Mouse (Mus musculus): ENCODE results near the gene Apol10a. TPM values are rescaled to one million over a fixed set of nuclear protein-coding genes. Genes with fewer than 3 reads are reported as not detected.
"Not testable (repeated sequence)": the region's sequence is repeated elsewhere in the genome, so short reads cannot be mapped to it uniquely, and the experiment has no call there.

The Apol10a gene
- total RNA-seq (2015; ENCODE audit: low replicate concordance) (2.9 and 4.0 TPM in 2 replicates), total RNA-seq (2017; ENCODE audit: low replicate concordance) (3.1 and 7.3 TPM in 2 replicates)

DNA sequence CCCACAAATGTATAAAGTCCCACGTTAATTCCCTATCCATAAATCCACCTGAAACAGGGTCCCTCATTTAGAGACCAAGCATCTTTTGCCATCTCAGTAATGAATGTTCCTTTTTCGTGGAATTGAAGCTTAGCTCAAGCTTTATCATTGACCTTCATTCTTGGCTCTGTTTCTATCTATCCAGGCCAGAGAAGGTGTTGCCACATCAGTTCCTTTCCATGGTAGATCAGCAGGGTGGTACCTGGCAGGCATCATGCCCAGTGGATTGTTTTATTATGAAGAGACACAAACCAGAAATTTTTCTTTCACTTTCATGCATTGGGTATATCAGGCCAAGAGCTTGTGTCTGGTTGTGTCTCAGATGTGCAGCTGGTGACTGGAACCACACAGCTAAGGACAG, at the start of gene Apol10a:
Gene Apol10a, plus strand, starts transcription at position 355 of the 400 bp plus-strand sequence.
- peak; percentile 72 for ATAC-seq (replicated peaks; ENCODE audit: low FRiP score, poor library complexity, severe bottlenecking)

DNA sequence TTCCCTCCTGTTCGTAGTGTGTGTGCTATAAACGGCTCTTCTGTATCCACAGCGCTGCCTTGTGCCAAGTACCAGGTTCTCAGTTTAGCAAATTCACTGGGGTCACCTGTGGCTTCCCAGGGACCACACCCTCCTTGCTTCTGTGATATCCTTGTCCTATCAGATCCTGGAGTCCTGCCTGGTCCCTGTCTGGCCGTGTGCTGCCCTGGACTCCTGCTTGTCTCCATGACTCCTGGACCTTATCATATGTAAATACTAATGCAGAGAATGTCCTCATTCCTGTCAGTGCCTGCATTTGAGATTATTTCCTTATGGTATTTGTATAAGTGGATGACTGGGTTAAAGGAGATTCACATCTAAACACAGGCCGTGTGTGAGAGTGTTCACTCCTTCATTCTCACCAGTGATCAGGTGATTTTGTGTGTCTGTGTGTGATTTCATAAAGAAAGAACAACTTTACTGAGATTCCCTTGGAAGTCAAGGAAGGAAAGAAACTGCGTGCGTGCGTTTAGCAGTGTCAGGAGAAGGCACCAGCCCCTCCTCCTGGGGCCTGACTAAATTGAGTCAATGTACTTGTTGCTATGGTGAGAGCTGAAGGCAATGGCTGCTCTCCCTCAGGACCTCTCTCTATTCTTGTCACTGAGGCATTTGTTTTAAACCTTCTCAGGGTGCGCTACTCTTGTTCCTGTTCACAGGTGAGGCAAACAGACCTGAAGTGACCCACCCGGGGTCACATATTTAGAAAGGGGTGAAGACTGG, 48.0 kb upstream of the Apol10a start:
- ATAC-seq (replicated peaks; ENCODE audit: low FRiP score, poor library complexity, severe bottlenecking): not testable (repeated sequence)

DNA sequence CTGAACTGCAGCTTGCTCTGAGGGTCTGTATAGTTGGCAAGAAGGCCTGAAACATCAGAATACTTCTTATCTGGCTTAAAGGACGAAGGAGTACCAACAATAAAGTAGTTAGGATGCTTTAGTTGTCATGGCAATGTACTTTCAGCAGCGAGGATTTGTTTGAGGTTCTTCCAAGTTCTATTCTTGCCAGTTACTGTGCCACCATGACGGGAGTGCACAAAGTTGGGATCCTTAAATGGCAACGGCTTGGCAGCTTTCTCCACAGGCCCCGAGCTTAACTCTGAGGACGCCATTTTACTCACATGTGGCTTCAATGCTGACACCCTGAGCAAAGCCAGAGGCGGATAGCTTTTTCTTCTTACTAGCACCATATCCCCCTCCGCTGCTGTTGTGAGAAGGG, 32.1 kb upstream of the Apol10a start:
- not testable (repeated sequence) for ATAC-seq (replicated peaks; ENCODE audit: low FRiP score, poor library complexity, severe bottlenecking)

DNA sequence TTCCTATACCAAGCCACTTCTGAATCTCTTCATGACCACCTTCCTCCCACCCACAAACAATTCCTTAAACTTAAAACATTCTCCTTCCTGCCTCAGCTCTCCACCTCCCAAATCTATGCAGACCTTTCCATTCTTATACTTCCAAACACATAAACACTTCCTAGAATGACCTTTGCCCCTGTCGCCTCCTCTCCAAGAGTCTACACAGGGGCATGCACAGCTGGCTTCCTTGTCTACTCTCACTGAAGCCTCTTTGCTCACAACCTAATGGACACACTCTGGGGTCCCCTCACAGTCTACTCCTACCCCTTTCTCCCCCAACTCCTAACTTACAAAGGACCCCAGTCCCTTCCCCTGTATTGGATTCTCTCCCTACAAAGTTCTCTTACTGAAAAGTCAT, 31.2 kb upstream of the Apol10a start:
- not testable (repeated sequence) for ATAC-seq (replicated peaks; ENCODE audit: low FRiP score, poor library complexity, severe bottlenecking)

DNA sequence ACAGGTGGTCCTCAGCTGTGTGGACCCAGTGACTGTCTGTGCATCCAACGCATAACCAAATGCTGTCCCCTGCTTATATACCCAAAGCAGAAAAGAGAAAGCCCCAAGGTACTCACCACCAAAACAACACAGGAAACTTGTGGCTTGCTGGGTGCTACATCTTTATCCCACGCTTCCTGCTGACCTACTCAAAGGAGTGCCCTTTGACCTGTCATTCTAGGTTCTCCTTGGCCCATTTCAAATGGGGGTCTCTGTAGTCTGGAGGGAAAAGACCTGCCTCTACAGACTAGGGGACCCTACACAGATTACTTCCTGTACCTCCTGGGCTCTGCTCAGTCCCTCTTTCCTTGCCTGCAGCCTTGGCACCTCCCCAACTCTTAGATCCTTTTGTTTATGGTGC, 29.5 kb upstream of the Apol10a start, which contains the start of gene Apol7b:
Gene Apol7b, minus strand, starts transcription at position 101 of the 400 bp plus-strand sequence.
- ATAC-seq (replicated peaks; ENCODE audit: low FRiP score, poor library complexity, severe bottlenecking): not testable (repeated sequence)

DNA sequence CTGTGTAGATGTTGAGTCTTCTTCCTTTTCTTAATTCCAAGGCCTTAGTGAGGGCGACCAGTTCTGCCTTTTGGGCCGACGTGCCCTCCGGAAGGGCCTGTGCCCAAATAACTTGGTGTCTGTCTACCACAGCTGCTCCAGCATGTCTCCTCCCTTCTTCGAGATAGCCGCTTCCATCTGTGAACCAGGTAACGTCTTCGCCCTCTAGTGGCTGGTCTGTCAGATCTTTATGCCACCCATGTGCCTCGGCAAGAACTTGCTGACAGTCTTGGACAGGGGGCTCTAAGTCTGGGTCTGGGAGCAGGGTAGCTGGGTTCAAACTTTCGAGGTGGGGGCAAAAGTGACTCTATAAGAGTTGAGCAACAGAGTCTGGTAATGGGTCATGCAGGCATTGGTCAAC, 26.9 kb upstream of the Apol10a start:
- not testable (repeated sequence) for ATAC-seq (replicated peaks; ENCODE audit: low FRiP score, poor library complexity, severe bottlenecking)

DNA sequence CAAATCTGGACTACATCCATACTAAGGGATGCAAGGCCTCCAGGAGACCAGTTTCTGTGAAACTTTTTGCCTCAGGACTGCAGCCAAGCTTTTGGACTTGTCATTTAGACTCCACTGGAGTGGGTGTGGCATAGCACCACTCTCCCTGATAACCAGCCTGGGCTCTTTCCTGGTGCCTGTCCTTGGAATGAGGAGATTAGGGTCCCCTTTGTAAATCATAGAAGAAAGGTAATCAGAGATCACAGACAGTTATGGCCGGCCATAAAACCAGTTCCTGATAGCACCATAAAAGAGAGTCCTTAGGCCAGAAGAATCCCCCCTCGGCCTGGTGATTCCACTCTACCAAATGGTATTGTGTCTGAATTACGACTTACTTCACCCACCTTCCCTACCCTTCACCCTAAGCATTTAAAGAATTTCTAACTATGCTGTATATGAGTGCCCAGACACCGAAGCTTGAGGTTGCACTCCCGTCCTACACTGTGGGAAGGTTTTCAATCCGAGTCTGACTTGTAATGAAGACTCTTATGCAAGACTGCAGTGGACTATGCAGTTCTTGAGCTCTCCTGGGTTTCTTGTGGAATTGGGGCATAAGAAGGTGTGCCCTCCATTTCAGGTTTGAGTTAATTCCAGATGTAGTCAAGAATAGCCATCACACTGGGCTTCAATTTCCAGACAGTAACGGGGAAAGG, 2.0 kb upstream of the Apol10a start:
- ATAC-seq (replicated peaks; ENCODE audit: low FRiP score, poor library complexity, severe bottlenecking): not testable (repeated sequence)

DNA sequence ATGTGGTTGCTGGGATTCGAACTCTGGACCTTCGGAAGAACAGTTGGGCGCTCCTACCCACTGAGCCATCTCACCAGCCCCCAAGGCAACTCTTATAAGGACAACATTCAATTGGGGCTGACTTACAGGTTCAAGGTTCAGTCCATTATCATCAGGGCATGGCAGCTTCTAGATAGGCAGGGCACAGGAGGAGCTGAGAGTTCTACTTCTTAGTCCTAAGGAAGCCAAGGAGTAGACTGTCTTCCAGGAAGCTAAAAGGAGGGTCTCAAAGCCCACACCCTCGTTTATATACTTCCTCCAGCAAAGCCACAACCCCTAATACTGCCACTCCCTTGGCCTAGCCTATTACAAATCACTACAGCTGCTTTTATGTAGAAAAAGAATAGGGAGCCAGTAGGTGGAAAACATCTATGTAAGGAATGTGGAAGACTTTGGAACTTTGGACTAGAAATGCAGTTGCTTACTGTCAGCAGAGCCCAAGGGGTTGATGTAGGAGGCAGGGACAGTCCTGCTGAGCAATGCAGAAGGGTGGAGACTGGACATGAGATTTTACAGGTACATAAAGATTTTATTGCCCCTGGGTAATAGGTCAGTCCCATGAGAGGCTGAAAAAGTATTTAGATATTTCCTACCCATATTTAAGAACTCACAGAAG, 5.4 kb downstream of the Apol10a start:
- no peak for ATAC-seq (replicated peaks; ENCODE audit: low FRiP score, poor library complexity, severe bottlenecking)

DNA sequence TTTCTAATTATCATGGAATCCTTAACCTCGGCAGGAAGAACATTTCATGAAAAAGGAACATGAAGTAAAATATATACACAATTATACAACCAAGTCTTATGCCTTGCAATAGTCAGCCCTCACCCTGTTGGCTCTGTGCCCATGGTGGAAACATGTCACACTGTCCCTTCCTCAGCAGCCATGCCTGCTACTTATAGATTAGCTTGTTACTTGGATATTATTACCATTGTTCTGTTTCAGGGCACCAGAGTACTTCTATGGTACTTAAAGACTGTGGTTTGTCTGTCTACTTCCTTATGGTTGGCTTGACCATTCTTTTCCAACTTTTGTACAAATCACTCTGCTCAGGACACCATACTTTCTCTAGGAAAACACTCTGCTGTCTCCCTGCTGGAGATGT, 16.3 kb downstream of the Apol10a start:
- ATAC-seq (replicated peaks; ENCODE audit: low FRiP score, poor library complexity, severe bottlenecking): peak; percentile 52

DNA sequence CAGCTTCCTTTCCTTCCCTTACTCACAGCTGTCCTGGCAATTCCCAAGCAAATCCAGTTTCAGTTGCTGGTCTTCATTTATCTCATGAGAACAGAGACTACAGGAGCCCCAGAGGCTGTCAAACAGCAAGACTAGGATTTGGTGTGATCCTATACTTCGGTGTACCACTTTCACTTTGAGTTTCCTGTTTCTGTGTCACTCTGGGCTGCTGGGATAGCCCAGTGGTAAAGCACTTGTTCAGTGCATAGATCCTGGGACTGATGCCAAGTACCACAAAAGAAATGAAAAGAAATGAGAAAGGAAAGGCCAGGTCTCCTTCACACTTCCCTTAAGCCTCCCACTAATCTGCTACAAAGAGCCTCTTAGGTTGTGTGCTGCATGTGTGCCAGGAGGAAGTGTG, 17.8 kb downstream of the Apol10a start:
- not testable (repeated sequence) for ATAC-seq (replicated peaks; ENCODE audit: low FRiP score, poor library complexity, severe bottlenecking)

DNA sequence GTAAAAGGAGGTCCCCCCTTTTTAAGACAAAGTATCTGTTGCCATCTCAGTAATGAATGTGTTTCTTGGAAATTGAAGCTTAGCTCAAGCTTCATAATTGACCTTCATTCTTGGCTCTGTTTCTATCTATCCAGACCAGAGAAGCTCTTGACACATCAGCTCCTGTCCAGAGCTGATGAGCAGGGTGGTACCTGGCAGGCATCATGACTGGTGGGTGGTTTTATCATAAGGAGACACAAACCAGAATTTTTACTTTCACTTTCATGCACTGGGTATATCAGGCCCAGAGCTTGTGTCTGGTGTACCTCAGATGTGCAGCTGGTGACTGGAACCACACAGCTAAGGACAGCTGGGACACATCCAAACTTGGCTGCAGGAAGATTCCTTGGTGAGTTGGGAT, 31.1 kb downstream of the Apol10a start, which contains the start of gene Apol11a:
Gene Apol11a, plus strand, starts transcription at position 306 of the 400 bp plus-strand sequence.
- peak; percentile 93 for ATAC-seq (replicated peaks; ENCODE audit: low FRiP score, poor library complexity, severe bottlenecking)

DNA sequence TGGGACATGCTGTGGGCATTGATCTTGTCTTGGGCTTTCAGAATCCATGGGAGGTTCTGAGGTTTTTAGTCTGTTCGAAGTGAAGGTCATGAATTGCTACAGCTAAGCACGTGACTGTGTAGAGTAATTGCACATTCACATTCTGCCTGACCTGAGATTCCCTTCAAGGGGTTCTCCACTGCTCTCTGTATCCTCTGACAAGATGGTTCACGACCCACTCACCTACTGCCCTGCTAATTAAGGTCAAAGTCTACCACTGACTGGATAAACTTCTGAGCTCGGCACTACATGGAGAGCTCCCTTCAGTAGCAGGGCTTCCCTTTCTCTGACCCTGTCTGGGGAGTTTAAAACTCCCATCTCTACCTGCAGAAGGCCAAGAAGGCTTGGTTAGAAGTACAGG, 43.7 kb downstream of the Apol10a start:
- ATAC-seq (replicated peaks; ENCODE audit: low FRiP score, poor library complexity, severe bottlenecking): not testable (repeated sequence)

DNA sequence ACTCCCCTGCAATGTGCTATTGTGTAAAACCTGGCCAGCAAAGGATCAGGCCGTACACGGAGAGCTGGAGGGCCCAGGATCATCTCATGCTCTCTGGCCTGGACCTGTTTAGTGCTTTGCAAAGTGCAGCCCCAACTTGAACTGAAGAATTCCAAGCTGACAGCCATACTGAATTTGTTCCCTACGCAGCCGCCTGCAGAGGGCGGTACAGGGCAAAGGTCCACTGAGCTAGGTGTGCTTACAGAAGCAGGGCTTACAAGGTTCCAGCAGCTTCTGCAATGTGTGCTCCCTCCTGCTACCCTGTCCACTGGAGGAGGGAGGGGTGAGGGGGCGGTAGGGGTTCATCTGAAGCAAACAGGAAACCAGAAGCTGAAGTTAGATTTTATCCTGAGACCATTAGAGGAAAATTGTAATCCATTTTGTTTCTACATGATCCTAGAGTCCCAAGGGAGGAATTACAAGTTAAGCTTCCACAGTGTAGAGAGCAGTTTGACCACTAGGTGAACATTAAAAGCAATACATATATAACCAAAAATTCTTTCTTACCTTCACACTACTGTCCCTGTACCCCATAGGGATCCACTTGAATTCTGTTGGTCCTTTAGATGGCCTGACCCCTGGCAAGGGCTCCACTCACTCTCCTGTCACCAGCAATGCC, 46.5 kb downstream of the Apol10a start:
- not testable (repeated sequence) for ATAC-seq (replicated peaks; ENCODE audit: low FRiP score, poor library complexity, severe bottlenecking)

DNA sequence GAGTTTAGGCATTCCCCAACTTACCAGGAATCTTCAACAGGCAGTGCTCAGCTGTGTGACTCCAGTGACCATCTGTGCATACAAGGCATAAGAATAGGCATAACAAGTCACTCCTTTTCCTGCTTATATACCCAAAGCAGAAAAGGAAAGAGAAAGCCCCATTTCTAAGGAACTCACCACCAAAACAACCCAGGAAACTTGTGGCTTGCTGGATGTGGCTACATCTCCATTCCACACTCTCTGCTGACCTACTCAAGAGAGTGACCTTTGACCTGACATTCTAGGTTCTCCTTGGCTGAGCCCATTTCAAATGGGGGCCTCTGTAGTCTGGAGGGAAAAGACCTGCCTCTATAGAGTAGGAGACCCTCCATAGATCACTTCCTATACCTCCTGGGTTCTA, 56.4 kb downstream of the Apol10a start, which contains the start of gene Apol7c:
Gene Apol7c, minus strand, starts transcription at position 101 of the 400 bp plus-strand sequence.
- no peak for ATAC-seq (replicated peaks; ENCODE audit: low FRiP score, poor library complexity, severe bottlenecking)

DNA sequence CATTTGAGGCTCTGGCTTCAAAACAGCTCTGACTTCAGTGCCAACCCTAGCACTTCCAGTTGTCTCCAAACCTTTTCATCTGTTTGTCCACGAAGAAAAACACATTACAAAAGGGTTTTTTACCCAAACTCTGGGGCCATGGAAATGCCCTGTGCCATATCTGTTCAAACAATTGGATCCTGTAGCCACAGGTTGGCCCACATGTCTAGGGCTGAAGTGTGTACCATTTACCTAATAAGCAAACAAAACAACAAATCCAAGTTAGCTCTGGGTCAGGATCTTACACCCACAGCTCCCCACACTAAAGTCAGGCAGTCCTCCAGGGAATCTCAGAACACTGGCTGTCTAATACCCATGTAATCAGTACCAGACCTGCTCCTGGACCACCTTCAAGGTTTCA, 62.4 kb downstream of the Apol10a start:
- not testable (repeated sequence) for ATAC-seq (replicated peaks; ENCODE audit: low FRiP score, poor library complexity, severe bottlenecking)

Other genes starting within 250 kb of the Apol10a start
- not detected in 2 replicates for gene Rbfox2, start 170.0 kb upstream of the Apol10a start, total RNA-seq (2015; ENCODE audit: low replicate concordance)
- gene Rbfox2, start 170.0 kb upstream of the Apol10a start, total RNA-seq (2017; ENCODE audit: low replicate concordance): not detected in 2 replicates
- gene Apol7a, start 77.9 kb upstream of the Apol10a start, total RNA-seq (2015; ENCODE audit: low replicate concordance): not detected in 2 replicates
- gene Apol7a, start 77.9 kb upstream of the Apol10a start, total RNA-seq (2017; ENCODE audit: low replicate concordance): not detected in 2 replicates
- not detected in 2 replicates for gene Apol9a, start 65.9 kb upstream of the Apol10a start, total RNA-seq (2015; ENCODE audit: low replicate concordance)
- under 0.01 TPM in 1 of 2 replicates, not detected in the other for gene Apol9a, start 65.9 kb upstream of the Apol10a start, total RNA-seq (2017; ENCODE audit: low replicate concordance)
- not detected in 2 replicates for gene Apol7b, start 29.6 kb upstream of the Apol10a start, total RNA-seq (2015; ENCODE audit: low replicate concordance)
- gene Apol7b, start 29.6 kb upstream of the Apol10a start, total RNA-seq (2017; ENCODE audit: low replicate concordance): not detected in 2 replicates
- 18.4 and 21.0 TPM in 2 replicates for gene Apol11a, start 31.2 kb downstream of the Apol10a start, total RNA-seq (2015; ENCODE audit: low replicate concordance)
- 75.1 and 111 TPM in 2 replicates for gene Apol11a, start 31.2 kb downstream of the Apol10a start, total RNA-seq (2017; ENCODE audit: low replicate concordance)
- gene Apol7c, start 56.3 kb downstream of the Apol10a start, total RNA-seq (2015; ENCODE audit: low replicate concordance): 6.1 TPM in 1 of 2 replicates, not detected in the other
- 0.26 TPM in 1 of 2 replicates, not detected in the other for gene Apol7c, start 56.3 kb downstream of the Apol10a start, total RNA-seq (2017; ENCODE audit: low replicate concordance)
- not detected in 2 replicates for gene 1700025B11Rik, start 84.8 kb downstream of the Apol10a start, total RNA-seq (2015; ENCODE audit: low replicate concordance)
- gene 1700025B11Rik, start 84.8 kb downstream of the Apol10a start, total RNA-seq (2017; ENCODE audit: low replicate concordance): not detected in 2 replicates
- not detected in 2 replicates for gene Apol10b, start 119.1 kb downstream of the Apol10a start, total RNA-seq (2015; ENCODE audit: low replicate concordance)
- 0.90 TPM in 1 of 2 replicates, not detected in the other for gene Apol10b, start 119.1 kb downstream of the Apol10a start, total RNA-seq (2017; ENCODE audit: low replicate concordance)
- gene Gm36245, start 122.2 kb downstream of the Apol10a start, total RNA-seq (2015; ENCODE audit: low replicate concordance): not detected in 2 replicates
- gene Gm36245, start 122.2 kb downstream of the Apol10a start, total RNA-seq (2017; ENCODE audit: low replicate concordance): not detected in 2 replicates
- 138 and 145 TPM in 2 replicates for gene Apol11b, start 166.2 kb downstream of the Apol10a start, total RNA-seq (2015; ENCODE audit: low replicate concordance)
- gene Apol11b, start 166.2 kb downstream of the Apol10a start, total RNA-seq (2017; ENCODE audit: low replicate concordance): 338 and 373 TPM in 2 replicates
- 0.84 TPM in 1 of 2 replicates, not detected in the other for gene Apol7e, start 221.8 kb downstream of the Apol10a start, total RNA-seq (2015; ENCODE audit: low replicate concordance)
- gene Apol7e, start 221.8 kb downstream of the Apol10a start, total RNA-seq (2017; ENCODE audit: low replicate concordance): not detected in 2 replicates

Measured in erythroid progenitor cell, adult 5-6 weeks (primary cell).